Mouse (Mus musculus): Measurements from ENCODE around the gene Olfr643. TPM values are rescaled to one million over a fixed set of nuclear protein-coding genes. Genes with fewer than 3 reads are reported as not detected.

The Olfr643 gene
- total RNA-seq (2021): not detected
- polyA plus RNA-seq (2012; rRNA removed): not detected in 2 replicates
- long read RNA-seq: 0 reads

GRCm38 (mm10) chr7:104137305-104137704, at the start of gene Olfr643:
Olfr643 (minus strand) TSS chr7:104137405.
- DNase-seq: no peak

- no peak for DNase-seq
These were observed 46.1 kb upstream of the Olfr643 start, which contains the start of gene Olfr648 for GRCm38 (mm10) chr7:104183292-104183691. Olfr648 (minus strand) TSS chr7:104183392.

GRCm38 (mm10) chr7:104179074-104179473, 41.9 kb upstream of the Olfr643 start:
- no peak for DNase-seq

- no peak for DNase-seq
These were observed 41.3 kb upstream of the Olfr643 start for GRCm38 (mm10) chr7:104178422-104179054.

GRCm38 (mm10) chr7:104175085-104175484, 37.9 kb upstream of the Olfr643 start:
- no peak for DNase-seq

GRCm38 (mm10) chr7:104169634-104170204, 32.5 kb upstream of the Olfr643 start:
- no peak for DNase-seq

GRCm38 (mm10) chr7:104167105-104167504, 29.9 kb upstream of the Olfr643 start:
- no peak for DNase-seq

- DNase-seq: no peak
These were observed 13.3 kb upstream of the Olfr643 start, which contains the start of gene Ubqlnl for GRCm38 (mm10) chr7:104150456-104150855. Ubqlnl (minus strand) TSS chr7:104150556.

- no peak for DNase-seq
These were observed 6.0 kb upstream of the Olfr643 start, which contains the start of gene Ubqln3 for GRCm38 (mm10) chr7:104143179-104143578. Ubqln3 (minus strand) TSS chr7:104143279.

GRCm38 (mm10) chr7:104129726-104130125, 7.5 kb downstream of the Olfr643 start, which contains the start of gene Ubqln5:
Ubqln5 (minus strand) TSS chr7:104129826.
- DNase-seq: no peak

- DNase-seq: no peak
These were observed 32.5 kb downstream of the Olfr643 start, which contains the start of gene Olfr646 for GRCm38 (mm10) chr7:104104757-104104972. Olfr646 (plus strand) TSS chr7:104104873.

- DNase-seq: no peak
These were observed 33.1 kb downstream of the Olfr643 start for GRCm38 (mm10) chr7:104103913-104104756.

GRCm38 (mm10) chr7:104085365-104085764, 51.8 kb downstream of the Olfr643 start, which contains the start of gene Olfr645:
Olfr645 (minus strand) TSS chr7:104085465.
- DNase-seq: no peak

GRCm38 (mm10) chr7:104071769-104072168, 65.4 kb downstream of the Olfr643 start, which contains the start of gene Olfr644:
Olfr644 (minus strand) TSS chr7:104071869.
- no peak for DNase-seq

- DNase-seq: no peak
These were observed 75.9 kb downstream of the Olfr643 start, which contains the start of gene 4930516K23Rik for GRCm38 (mm10) chr7:104061345-104061744. 4930516K23Rik (minus strand) TSS chr7:104061445.

- DNase-seq: no peak
These were observed 78.0 kb downstream of the Olfr643 start for GRCm38 (mm10) chr7:104059215-104059614.

GRCm38 (mm10) chr7:104052566-104052965, 84.6 kb downstream of the Olfr643 start, which contains the start of gene Olfr642:
Olfr642 (minus strand) TSS chr7:104052666.
- DNase-seq: no peak

- no peak for DNase-seq
These were observed 86.5 kb downstream of the Olfr643 start for GRCm38 (mm10) chr7:104050745-104051144.

- no peak for DNase-seq
These were observed 102.1 kb downstream of the Olfr643 start, which contains the start of gene Olfr641 for GRCm38 (mm10) chr7:104035145-104035544. Olfr641 (plus strand) TSS chr7:104035445.

GRCm38 (mm10) chr7:104026978-104027377, 110.2 kb downstream of the Olfr643 start:
- DNase-seq: no peak

GRCm38 (mm10) chr7:104025473-104025872, 111.7 kb downstream of the Olfr643 start, which contains the start of gene Olfr640:
Olfr640 (minus strand) TSS chr7:104025573.
- DNase-seq: no peak

GRCm38 (mm10) chr7:104021651-104022050, 115.6 kb downstream of the Olfr643 start:
- no peak for DNase-seq

Data from adrenal gland, adult 2 months (tissue).